Mouse (Mus musculus) liver, embryonic 16.5 days (tissue): ENCODE measurements at regions not wholly inside any gene's neighbourhood (a gene's known extent, or its start where the extent isn't known, plus 50 kb on each side); places are given as distances from the start of the nearest gene placed in this dataset.

ENCODE experiments used
- ATAC-seq: fragments of 200-750 bp; cut with Nextera tagmentation; 2 replicates; pipeline ENCODE4 v1.8.0; 2017; ENCODE audit warnings: low read depth, mild to moderate bottlenecking, moderate number of reproducible peaks, moderate library complexity
- H3K27ac ChIP-seq: fragments of 300-500 bp; sonication (generic); 2 replicates; pipeline ENCODE4 v1.5.1; 2014; ENCODE audit warnings: mild to moderate bottlenecking, low read length
- H3K27me3 ChIP-seq: fragments of 300-500 bp; sonication (generic); 2 replicates; pipeline ENCODE4 v1.6.1; 2014; ENCODE audit warnings: low read depth, low read length, mixed read lengths; ENCODE audit not compliant: control insufficient read depth, insufficient read depth
- H3K36me3 ChIP-seq: fragments of 300-500 bp; sonication (generic); 2 replicates; pipeline ENCODE4 v1.6.1; 2014; ENCODE audit warnings: mild to moderate bottlenecking; ENCODE audit not compliant: control insufficient read depth, insufficient read depth
- H3K4me1 ChIP-seq: fragments of 300-500 bp; sonication (generic); 2 replicates; pipeline ENCODE4 v1.6.1; 2014; ENCODE audit warnings: low read depth, low read length, mixed read lengths; ENCODE audit not compliant: control insufficient read depth
- H3K4me2 ChIP-seq: fragments of 300-500 bp; sonication (generic); 2 replicates; pipeline ENCODE4 v1.6.1; 2014; ENCODE audit warnings: low read depth, low read length, mixed read lengths
- H3K4me3 ChIP-seq: fragments of 300-500 bp; sonication (generic); 2 replicates; pipeline ENCODE4 v1.5.1; 2014; ENCODE audit warnings: low read depth, mild to moderate bottlenecking, low read length
- H3K9ac ChIP-seq: fragments of 300-500 bp; sonication (generic); 2 replicates; pipeline ENCODE4 v1.6.1; 2014; ENCODE audit warnings: low read depth, low read length
- H3K9me3 ChIP-seq: fragments of 300-500 bp; sonication (generic); replicated peaks from 2 replicates; pipeline ENCODE4 v1.6.1; 2016; ENCODE audit warnings: low read length; ENCODE audit not compliant: control insufficient read depth
- WGBS: fragments of 180-500 bp; shearing (Covaris S2); extraction: QIAGEN DNeasy Blood & Tissue Kit; methylation state at CpG from one replicate; pipeline ENCODE4 v1.1.7; 2014; ENCODE audit not compliant: insufficient replicate concordance; 5-methylcytosine and 5-hydroxymethylcytosine counted together

DNA sequence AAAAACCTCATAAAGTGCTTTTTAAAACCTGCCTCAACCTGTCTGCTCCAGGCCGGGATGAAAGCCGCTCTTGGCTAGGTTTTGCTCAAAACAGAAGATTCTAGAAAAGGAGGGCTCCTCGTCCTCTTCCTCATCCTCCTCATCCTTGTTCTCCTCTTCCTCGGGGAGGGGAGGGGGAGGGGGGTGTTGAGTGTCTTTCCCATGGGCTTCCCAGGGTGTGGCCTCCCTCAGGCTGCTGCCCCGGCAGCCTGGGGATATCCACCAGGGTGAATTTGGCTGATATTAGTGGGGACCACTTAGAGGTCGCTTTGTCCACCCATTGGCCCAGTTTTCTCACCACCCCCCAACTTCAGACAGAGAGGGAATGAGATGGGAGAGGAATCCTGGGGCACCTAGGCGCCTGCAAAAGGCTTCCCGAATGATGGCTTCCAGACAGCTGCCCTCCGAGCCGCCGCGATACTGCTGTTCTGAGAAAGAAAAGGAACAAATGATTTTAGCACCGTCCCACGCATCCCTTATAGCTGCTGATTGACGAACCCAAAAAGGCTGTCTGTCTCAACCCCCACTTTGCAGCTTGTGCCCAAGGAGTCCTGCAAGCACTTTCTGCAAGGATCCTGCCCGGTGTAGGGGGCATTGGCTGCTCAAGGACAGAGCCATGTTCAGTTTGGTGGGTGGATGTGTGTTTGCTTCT is 115.5 kb downstream of the 2410131K14Rik start:
- WGBS = 40% methylated on average over 16 of the region's 16 CpGs
- Histone ChIP-seq H3K27me3 (peaks cover 25% of the 10 kb centered on the region), H3K4me3 (no peak overlapping the region), H3K4me2 (peak overlapping the region; percentile 29), H3K9ac (no peak overlapping the region), H3K27ac (peak overlapping the region; percentile 26; the same call in 1 of the 2 replicates), H3K9me3 (no peaks in the 10 kb centered on the region), H3K4me1 (peaks cover 4% of the 10 kb centered on the region; the same call in 1 of the 2 replicates), H3K36me3 (no peaks in the 10 kb centered on the region)
- ATAC-seq = no peak

DNA sequence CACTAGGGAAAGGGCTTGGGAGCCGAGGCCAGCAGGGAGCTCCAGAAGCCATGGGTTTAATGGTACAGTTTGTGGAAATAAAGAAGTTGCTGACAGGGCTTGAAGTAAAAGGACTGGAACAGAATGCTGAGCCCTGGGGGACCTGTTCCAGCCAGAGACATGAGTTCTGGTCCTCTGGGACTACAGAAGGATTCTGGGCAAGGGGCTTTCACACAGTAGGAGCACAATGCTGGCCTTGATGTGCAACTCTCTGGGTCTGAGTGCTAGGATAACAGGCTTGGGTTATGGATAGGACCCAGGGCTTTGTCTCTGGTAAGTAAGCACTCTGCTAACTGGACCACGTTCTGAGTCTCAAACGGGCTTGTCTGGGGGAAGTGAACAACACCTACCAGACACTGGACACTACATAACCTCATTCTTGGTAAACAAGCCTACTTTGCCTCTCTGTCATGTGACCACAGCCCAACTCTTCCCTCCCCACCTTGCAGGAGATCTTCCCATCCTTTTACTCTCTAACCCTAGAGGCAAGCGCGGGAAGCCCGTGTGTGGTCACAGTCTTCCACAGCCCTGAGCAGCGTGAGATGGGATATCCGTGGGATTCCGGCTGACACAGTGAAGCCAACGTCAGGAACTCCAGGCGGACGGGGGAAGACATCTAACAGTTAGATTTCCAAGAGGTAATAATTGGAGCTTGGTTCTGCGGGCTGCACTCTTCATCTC is 116.3 kb downstream of the 2410131K14Rik start:
- H3K36me3 ChIP-seq = no peaks in the 10 kb centered on the region
- no peak overlapping the region for H3K9ac ChIP-seq
- peaks cover 25% of the 10 kb centered on the region for H3K27me3 ChIP-seq
- peaks cover 4% of the 10 kb centered on the region; the same call in 1 of the 2 replicates for H3K4me1 ChIP-seq
- WGBS = 43% methylated on average over 13 of the region's 13 CpGs
- no peak overlapping the region for H3K4me3 ChIP-seq
- H3K4me2 ChIP-seq = no peak overlapping the region
- H3K9me3 ChIP-seq = no peaks in the 10 kb centered on the region
- ATAC-seq = no peak
- H3K27ac ChIP-seq = no peak overlapping the region; the same call in 1 of the 2 replicates

DNA sequence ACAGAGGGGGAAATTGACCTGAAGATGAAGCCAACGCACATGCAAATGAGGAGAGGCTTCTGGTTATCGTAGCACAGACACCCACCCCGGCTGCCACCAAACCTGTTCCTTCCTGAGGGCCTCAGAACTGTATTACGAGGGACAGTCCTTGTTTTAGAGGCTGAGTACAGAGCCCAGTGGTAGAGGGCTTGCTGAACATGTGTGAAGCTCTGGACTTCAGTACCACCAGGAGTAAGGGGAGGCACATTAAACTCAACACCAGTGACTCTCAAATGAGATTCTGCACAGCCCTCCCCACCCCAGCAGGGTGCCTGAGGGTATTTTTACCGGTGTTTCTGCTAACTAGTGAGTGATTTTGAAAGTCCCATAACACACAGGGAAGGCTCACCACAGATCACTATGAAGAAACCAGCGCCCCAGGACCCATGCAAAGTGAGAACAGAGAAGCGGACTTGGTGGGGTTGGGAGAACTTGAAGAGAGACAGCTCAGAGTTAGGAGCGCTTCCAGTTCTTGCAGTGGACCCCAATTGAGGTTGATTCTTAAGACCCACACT is 116.9 kb downstream of the 2410131K14Rik start:
- no peak for ATAC-seq
- 25% methylated on average over 8 of the region's 8 CpGs for WGBS
- Histone ChIP-seq H3K36me3 (no peaks in the 10 kb centered on the region), H3K4me3 (no peak overlapping the region), H3K9me3 (no peaks in the 10 kb centered on the region), H3K4me2 (no peak overlapping the region), H3K27ac (peak overlapping the region; percentile 33; the same call in 1 of the 2 replicates), H3K27me3 (peaks cover 25% of the 10 kb centered on the region), H3K4me1 (peaks cover 4% of the 10 kb centered on the region; the same call in 1 of the 2 replicates), H3K9ac (no peak overlapping the region)

DNA sequence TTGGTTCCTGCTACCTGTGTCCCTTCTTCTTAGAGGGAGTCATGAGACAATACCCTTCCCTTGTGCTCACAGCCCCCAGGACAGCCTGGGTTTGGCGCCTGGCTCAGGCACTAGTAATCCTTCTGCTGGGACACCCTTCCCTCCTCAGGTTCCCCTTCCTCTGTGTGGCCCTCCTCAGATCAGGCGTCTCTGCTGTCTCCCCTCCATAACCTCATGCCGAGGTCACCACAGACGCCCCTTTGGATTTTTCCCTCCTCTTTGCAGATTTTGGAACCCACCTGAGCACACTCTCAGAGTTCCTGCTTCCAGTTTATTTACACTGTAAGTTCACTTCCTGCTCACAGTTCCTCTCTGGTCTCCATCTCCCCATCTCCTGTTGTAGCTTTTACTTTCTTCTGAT is 117.7 kb downstream of the 2410131K14Rik start:
- Histone ChIP-seq H3K4me1 (peaks cover 4% of the 10 kb centered on the region; the same call in 1 of the 2 replicates), H3K27ac (no peak overlapping the region), H3K36me3 (no peaks in the 10 kb centered on the region), H3K4me3 (no peak overlapping the region), H3K9me3 (no peaks in the 10 kb centered on the region), H3K27me3 (peaks cover 25% of the 10 kb centered on the region), H3K9ac (no peak overlapping the region), H3K4me2 (no peak overlapping the region)
- WGBS = 28% methylated on average over 4 of the region's 4 CpGs
- no peak for ATAC-seq

DNA sequence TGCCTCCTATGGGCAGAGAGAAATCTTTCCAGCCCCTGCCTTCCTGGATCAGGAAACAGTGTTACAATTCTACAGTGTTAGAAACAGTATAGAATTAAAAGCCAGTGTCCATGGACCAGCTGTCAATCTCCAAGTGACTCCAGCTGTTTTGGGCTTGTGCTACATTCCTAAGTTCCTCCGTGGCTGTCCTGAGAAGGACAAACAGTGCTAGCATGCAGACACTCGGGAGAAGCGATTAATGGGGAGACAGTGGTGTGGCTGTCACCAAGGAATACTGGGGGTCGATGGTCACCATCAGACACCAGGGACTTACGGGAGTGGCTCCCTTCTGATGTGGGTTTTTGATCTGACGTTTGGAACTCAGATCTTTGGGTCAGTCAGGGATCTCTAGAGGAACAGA is 118.1 kb downstream of the 2410131K14Rik start:
- H3K4me1 ChIP-seq = peaks cover 4% of the 10 kb centered on the region; the same call in 1 of the 2 replicates
- H3K36me3 ChIP-seq = no peaks in the 10 kb centered on the region
- 52% methylated on average over 6 of the region's 6 CpGs for WGBS
- H3K9me3 ChIP-seq = no peaks in the 10 kb centered on the region
- no peak overlapping the region for H3K9ac ChIP-seq
- no peak overlapping the region for H3K27ac ChIP-seq
- H3K4me2 ChIP-seq = no peak overlapping the region
- H3K27me3 ChIP-seq = peaks cover 25% of the 10 kb centered on the region
- no peak for ATAC-seq
- no peak overlapping the region for H3K4me3 ChIP-seq

DNA sequence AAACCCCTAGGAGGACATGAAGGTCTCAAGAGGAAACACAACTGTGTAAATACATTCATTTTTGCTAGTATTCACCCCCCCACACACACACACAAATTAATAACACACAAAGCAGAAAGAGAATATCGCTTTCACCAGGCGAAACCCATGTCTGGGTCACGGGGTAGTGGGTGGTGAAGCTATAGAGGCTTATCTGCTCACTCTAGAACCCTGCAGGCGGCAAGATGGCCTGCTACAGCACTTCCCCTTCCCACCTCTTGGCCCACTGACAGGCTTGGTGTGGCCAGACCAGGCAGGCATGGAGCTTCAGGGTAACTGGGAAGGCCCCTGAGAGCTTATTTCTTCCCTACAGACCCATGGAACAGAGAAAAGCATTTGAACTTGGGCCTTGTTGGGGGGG is 119.6 kb downstream of the 2410131K14Rik start:
- H3K4me3 ChIP-seq = no peak overlapping the region
- no peak overlapping the region for H3K4me2 ChIP-seq
- H3K9ac ChIP-seq = no peak overlapping the region
- 31% methylated on average over 4 of the region's 4 CpGs for WGBS
- peaks cover 4% of the 10 kb centered on the region; the same call in 1 of the 2 replicates for H3K4me1 ChIP-seq
- no peaks in the 10 kb centered on the region for H3K9me3 ChIP-seq
- no peak for ATAC-seq
- H3K36me3 ChIP-seq = no peaks in the 10 kb centered on the region
- H3K27me3 ChIP-seq = peaks cover 21% of the 10 kb centered on the region
- no peak overlapping the region for H3K27ac ChIP-seq

DNA sequence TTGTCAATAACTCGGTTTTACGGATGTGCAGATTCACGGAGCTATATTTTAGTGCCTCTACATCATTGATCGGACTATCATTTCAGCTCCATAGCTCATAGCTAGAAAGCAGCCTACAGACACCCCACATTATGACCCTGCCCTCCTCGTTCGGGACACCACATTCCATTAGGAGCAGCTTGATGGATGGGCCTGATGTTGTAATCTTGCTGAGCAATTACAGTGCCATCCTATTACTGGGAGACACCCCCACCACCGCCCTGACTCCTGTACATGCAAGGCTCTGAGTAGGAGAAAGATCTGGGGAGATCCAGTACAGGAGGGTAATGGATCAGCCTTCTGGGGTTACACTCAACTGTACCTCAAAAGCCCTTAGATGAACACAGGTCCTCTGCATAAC is 120.2 kb downstream of the 2410131K14Rik start:
- no peak overlapping the region for H3K27ac ChIP-seq
- no peak overlapping the region for H3K9ac ChIP-seq
- ATAC-seq = no peak
- H3K36me3 ChIP-seq = no peaks in the 10 kb centered on the region
- 73% methylated on average over 7 of the region's 7 CpGs for WGBS
- H3K4me1 ChIP-seq = peaks cover 4% of the 10 kb centered on the region; the same call in 1 of the 2 replicates
- peaks cover 18% of the 10 kb centered on the region for H3K27me3 ChIP-seq
- no peaks in the 10 kb centered on the region for H3K9me3 ChIP-seq
- H3K4me2 ChIP-seq = no peak overlapping the region
- H3K4me3 ChIP-seq = no peak overlapping the region

DNA sequence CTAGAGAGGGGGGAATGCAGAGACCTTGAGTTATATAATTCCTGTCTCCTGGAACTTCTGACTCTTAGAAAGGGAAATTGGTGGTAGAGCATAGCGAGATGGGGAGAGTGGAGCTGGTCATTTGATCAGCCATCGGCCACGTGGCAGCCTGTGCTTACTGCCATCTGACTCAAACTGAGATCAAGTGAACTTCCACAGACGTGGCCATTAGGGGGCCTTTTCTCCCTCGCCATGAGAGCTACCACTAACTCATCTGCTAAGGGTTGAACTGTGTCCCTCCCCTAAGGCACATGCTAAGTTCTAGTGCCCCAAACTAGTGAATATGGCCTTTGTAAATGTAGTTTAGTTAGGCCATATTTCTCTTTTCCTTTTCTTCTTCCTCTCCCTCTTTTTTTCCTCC is 120.6 kb downstream of the 2410131K14Rik start:
- Histone ChIP-seq H3K9me3 (no peaks in the 10 kb centered on the region), H3K27ac (no peak overlapping the region), H3K27me3 (peaks cover 14% of the 10 kb centered on the region), H3K9ac (no peak overlapping the region), H3K36me3 (no peaks in the 10 kb centered on the region), H3K4me1 (peaks cover under 1% of the 10 kb centered on the region; the same call in 1 of the 2 replicates), H3K4me2 (no peak overlapping the region), H3K4me3 (no peak overlapping the region)
- 32% methylated on average over 5 of the region's 5 CpGs for WGBS
- no peak for ATAC-seq

DNA sequence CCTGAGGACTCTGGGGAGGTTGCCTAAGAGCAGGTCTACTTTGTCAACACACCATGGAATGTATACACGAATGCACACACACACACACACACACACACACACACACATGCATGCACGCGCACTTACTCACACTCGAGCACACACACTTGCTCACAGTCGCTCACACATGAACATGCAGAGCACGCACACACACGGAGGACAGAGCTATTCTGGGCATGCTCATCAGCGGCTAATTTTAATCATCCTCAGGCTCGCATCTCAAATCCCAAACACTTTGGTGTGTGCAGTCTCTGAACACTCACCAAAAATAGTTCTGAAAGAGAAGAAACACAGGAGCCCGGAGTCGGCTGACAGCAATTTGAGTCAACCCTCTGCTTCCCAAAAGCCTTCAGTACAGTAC is 122.0 kb downstream of the 2410131K14Rik start:
- 74% methylated on average over 11 of the region's 11 CpGs for WGBS
- no peak overlapping the region for H3K27ac ChIP-seq
- peaks cover 1% of the 10 kb centered on the region; the same call in 1 of the 2 replicates for H3K27me3 ChIP-seq
- no peaks in the 10 kb centered on the region for H3K9me3 ChIP-seq
- no peaks in the 10 kb centered on the region for H3K36me3 ChIP-seq
- H3K4me1 ChIP-seq = no peaks in the 10 kb centered on the region
- H3K4me3 ChIP-seq = no peak overlapping the region
- H3K4me2 ChIP-seq = no peak overlapping the region
- no peak for ATAC-seq
- H3K9ac ChIP-seq = no peak overlapping the region
